Mouse (Mus musculus) C2C12 (cell line): ENCODE results near the gene Rgs19. TPM values are rescaled to one million over a fixed set of nuclear protein-coding genes. Genes with fewer than 3 reads are reported as not detected.
A peak's percentile ranks its signal among the peaks of the same experiment; 100 is the strongest.

Experiments
- H3K27me3 ChIP-seq: one replicate; pipeline ENCODE4 v1.6.1; 2011; ENCODE audit not compliant: control insufficient read depth, insufficient read depth, insufficient read length
- H3K36me3 ChIP-seq: one replicate; pipeline ENCODE4 v1.6.1; 2011; ENCODE audit not compliant: control insufficient read depth, insufficient read depth
- H3K4me3 ChIP-seq: one replicate; pipeline ENCODE4 v1.5.1; 2011; ENCODE audit warnings: mild to moderate bottlenecking, control low read depth; ENCODE audit not compliant: poor library complexity, insufficient read depth, severe bottlenecking
- H3K79me2 ChIP-seq: one replicate; pipeline ENCODE4 v1.6.1; 2011; ENCODE audit not compliant: control insufficient read depth, insufficient read depth
- H3K79me3 ChIP-seq: one replicate; pipeline ENCODE4 v1.6.1; 2011; ENCODE audit warnings: low read depth, control low read depth
- H3ac ChIP-seq: one replicate; pipeline ENCODE3; 2011; ENCODE audit warnings: low read depth; ENCODE audit not compliant: control insufficient read depth, insufficient read length
- CEBPB ChIP-seq: IDR thresholded peaks from one replicate; pipeline ENCODE4 v1.6.1; 2011; ENCODE audit warnings: low read depth, mild to moderate bottlenecking, control low read depth, moderate library complexity
- CTCF ChIP-seq: IDR thresholded peaks from one replicate; pipeline ENCODE4 v1.5.1; 2011; ENCODE audit not compliant: control insufficient read depth, insufficient read depth, insufficient read length
- FOSL1 ChIP-seq: IDR thresholded peaks from one replicate; pipeline ENCODE4 v1.8.0; 2011; ENCODE audit warnings: mild to moderate bottlenecking, low read length; ENCODE audit not compliant: poor library complexity, insufficient read depth, severe bottlenecking
- MAX ChIP-seq: IDR thresholded peaks from one replicate; pipeline ENCODE4 v1.6.1; 2011; ENCODE audit warnings: mild to moderate bottlenecking, control low read depth
- MYOD1 ChIP-seq: IDR thresholded peaks from one replicate; pipeline ENCODE4 v1.6.1; 2011; ENCODE audit warnings: low read depth; ENCODE audit not compliant: control insufficient read depth, insufficient read length
- MYOG ChIP-seq: IDR thresholded peaks from one replicate; pipeline ENCODE4 v1.6.1; 2011; ENCODE audit not compliant: control insufficient read depth, insufficient read length; ENCODE audit errors: extremely low read depth
- USF1 ChIP-seq: IDR thresholded peaks from one replicate; pipeline ENCODE4 v1.6.1; 2011; ENCODE audit warnings: low read depth, mild to moderate bottlenecking, control low read depth, moderate library complexity
- polyA plus RNA-seq: library from polyadenylated mRNA; unstranded; fragments of >200 nt; fragmentation: generic; extraction: Trizol; gene quantifications from one replicate; pipeline ENCODE4 v1.2.1, GENCODE M21; 2012; ENCODE audit warnings: missing spikeins

Rgs19 gene
- polyA plus RNA-seq, 1 experiment = 66.4 TPM

GRCm38 (mm10) chr2:181676424-181676823 is 17.4 kb downstream of the Rgs19 start:
- Histone ChIP-seq H3ac (no peak overlapping the region), H3K79me3 (no peaks in the 10 kb centered on the region), H3K4me3 (no peak overlapping the region), H3K79me2 (no peaks in the 10 kb centered on the region), H3K27me3 (peaks cover 16% of the 10 kb centered on the region), H3K36me3 (no peaks in the 10 kb centered on the region)
- TF ChIP-seq MAX (no peak), MYOD1 (no peak), MYOG (no peak), FOSL1 (no peak)

DNA sequence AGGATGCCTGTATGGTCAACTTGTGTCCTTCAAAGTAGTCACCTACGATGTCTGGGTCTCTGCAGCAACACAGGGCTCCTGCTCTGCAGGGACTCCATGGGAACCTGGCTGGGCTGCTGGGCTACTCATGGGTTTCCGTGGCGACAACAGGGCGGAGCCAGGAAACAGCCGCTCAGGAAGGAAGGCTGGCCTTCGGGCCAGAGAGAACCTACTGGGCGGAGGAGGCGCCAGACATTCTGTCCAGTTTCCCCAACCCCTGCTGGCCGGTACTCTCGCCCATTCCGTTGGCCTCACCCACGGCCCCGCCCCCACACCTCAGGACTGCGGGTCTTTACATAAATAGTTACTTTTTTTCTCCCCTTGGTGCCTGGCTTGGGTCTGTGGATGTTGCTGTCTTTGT is 18.3 kb downstream of the Rgs19 start:
- H3K27me3 ChIP-seq = peaks cover 26% of the 10 kb centered on the region
- no peaks in the 10 kb centered on the region for H3K79me3 ChIP-seq
- no peaks in the 10 kb centered on the region for H3K79me2 ChIP-seq
- no peaks in the 10 kb centered on the region for H3K36me3 ChIP-seq
- no peak for TF ChIP-seq MYOG
- no peak for TF ChIP-seq MYOD1
- no peak for TF ChIP-seq CEBPB
- no peak for TF ChIP-seq USF1
- TF ChIP-seq CTCF = no peak
- no peak for TF ChIP-seq MAX
- TF ChIP-seq FOSL1 = no peak
- no peak overlapping the region for H3K4me3 ChIP-seq
- H3ac ChIP-seq = peak overlapping the region; percentile 14

DNA sequence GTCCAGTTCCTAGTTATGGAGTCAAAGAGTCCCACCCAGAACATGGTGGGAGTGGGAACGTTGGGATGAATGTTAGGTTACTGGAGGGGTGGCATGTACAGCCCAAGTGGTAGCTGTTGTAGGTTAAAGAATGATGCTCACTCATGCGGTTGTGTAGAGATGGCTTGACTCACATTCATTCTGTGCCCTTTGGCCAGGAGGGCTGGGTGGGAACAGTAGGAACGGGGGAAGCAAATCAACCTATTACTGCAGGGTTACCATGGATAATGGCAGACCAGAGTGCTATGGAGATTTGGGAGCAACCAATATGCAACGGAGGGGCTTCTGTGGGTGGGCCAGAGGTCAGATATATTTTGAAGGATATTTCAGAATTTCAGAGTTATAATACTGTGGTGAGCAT is 18.8 kb downstream of the Rgs19 start:
- TF ChIP-seq MAX (no peak), CEBPB (no peak), MYOD1 (no peak), FOSL1 (no peak), CTCF (no peak), USF1 (no peak), MYOG (no peak)
- H3K79me3 ChIP-seq = no peaks in the 10 kb centered on the region
- H3K36me3 ChIP-seq = no peaks in the 10 kb centered on the region
- peaks cover 31% of the 10 kb centered on the region for H3K27me3 ChIP-seq
- H3K79me2 ChIP-seq = no peaks in the 10 kb centered on the region
- no peak overlapping the region for H3K4me3 ChIP-seq
- H3ac ChIP-seq = no peak overlapping the region

DNA sequence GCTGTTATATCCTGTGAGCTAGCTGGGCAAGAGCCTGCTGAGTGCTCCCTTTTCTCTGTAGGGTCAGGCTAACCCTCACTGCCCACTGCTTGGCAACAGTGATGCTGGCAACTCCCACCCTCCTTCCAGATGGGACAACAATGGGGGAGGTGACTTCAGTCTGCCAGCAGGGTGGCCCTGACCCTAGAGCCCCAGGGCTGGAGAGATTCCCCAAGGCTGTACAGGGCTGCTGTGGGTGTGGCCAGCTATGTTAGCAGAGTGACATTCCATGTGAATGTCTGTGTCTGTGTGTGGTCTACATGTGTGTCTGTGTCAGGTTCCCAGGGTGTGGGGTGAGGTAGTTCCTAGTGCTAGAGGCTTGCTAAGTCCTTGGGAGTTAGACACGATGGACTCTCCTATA is 20.3 kb downstream of the Rgs19 start:
- no peak overlapping the region for H3ac ChIP-seq
- no peak for TF ChIP-seq USF1
- TF ChIP-seq CTCF = no peak
- no peak for TF ChIP-seq FOSL1
- TF ChIP-seq MYOG = no peak
- no peak for TF ChIP-seq MYOD1
- no peak for TF ChIP-seq CEBPB
- no peak for TF ChIP-seq MAX
- peaks cover 39% of the 10 kb centered on the region for H3K27me3 ChIP-seq
- H3K79me2 ChIP-seq = no peaks in the 10 kb centered on the region
- no peaks in the 10 kb centered on the region for H3K79me3 ChIP-seq
- no peak overlapping the region for H3K4me3 ChIP-seq
- no peaks in the 10 kb centered on the region for H3K36me3 ChIP-seq

GRCm38 (mm10) chr2:181671984-181672383 is 21.8 kb downstream of the Rgs19 start:
- Histone ChIP-seq H3K79me2 (no peaks in the 10 kb centered on the region), H3K4me3 (no peak overlapping the region), H3K79me3 (no peaks in the 10 kb centered on the region), H3ac (no peak overlapping the region), H3K36me3 (no peaks in the 10 kb centered on the region), H3K27me3 (peaks cover 39% of the 10 kb centered on the region)
- TF ChIP-seq CTCF (no peak), MYOG (no peak), MAX (no peak), USF1 (no peak), CEBPB (no peak), MYOD1 (no peak), FOSL1 (no peak)

GRCm38 (mm10) chr2:181671326-181671725 is 22.5 kb downstream of the Rgs19 start, which contains the start of gene Sox18:
Gene Sox18 (minus strand): TSS chr2:181671640.
- Histone ChIP-seq H3K79me2 (no peaks in the 10 kb centered on the region), H3ac (no peak within 1 kb of the TSS), H3K27me3 (peaks cover 39% of the 10 kb centered on the region), H3K36me3 (no peaks in the 10 kb centered on the region), H3K79me3 (no peaks in the 10 kb centered on the region), H3K4me3 (no peak within 1 kb of the TSS)
- no peak for TF ChIP-seq MAX
- TF ChIP-seq CTCF = no peak
- no peak for TF ChIP-seq MYOD1
- no peak for TF ChIP-seq USF1
- no peak for TF ChIP-seq CEBPB
- TF ChIP-seq MYOG = no peak
- TF ChIP-seq FOSL1 = no peak
